In genomic region chr9:102784329-102785026, GRCm38 (mm10) we compare ENCODE assay signal across 8 mouse cellular contexts. TPM values are rescaled to one million over a fixed set of nuclear protein-coding genes. Genes with fewer than 3 reads are reported as not detected.
DNase-seq lines count a peak whose midpoint lies in the region; ATAC-seq and TF ChIP-seq lines count a peak whose summit lies in the region.

No protein-coding gene starts in this region.

- peak overlapping the region; percentile 35; the same call in 1 of the 2 replicates for H3K27ac ChIP-seq in embryonic fibroblast, embryonic 13.5 days (ENCODE audit: insufficient read depth, low read length)
- H3K27ac ChIP-seq in heart, embryonic 10.5 days, result peak overlapping the region; percentile 69; the same call in 1 of the 2 replicates
- no peak overlapping the region for H3K27ac ChIP-seq in kidney, embryonic 16.5 days (ENCODE audit: low read length)
- H3K27ac ChIP-seq in liver, embryonic 11.5 days (ENCODE audit: low read depth, low read length), result no peak overlapping the region
- no peak overlapping the region for H3K27ac ChIP-seq in stomach, embryonic 15.5 days

- H3K4me1 ChIP-seq in embryonic fibroblast, embryonic 13.5 days (ENCODE audit: control insufficient read depth, insufficient read depth, low read length), result peaks cover 12% of the 10 kb centered on the region
- peaks cover 24% of the 10 kb centered on the region for H3K4me1 ChIP-seq in heart, embryonic 10.5 days
- H3K4me1 ChIP-seq in kidney, embryonic 16.5 days (ENCODE audit: insufficient read depth, low read length), result peaks cover 31% of the 10 kb centered on the region
- no peaks in the 10 kb centered on the region; the same call in 1 of the 2 replicates for H3K4me1 ChIP-seq in liver, embryonic 11.5 days (replicated peaks; ENCODE audit: control insufficient read depth, insufficient read depth, low read length)
- H3K4me1 ChIP-seq in stomach, embryonic 15.5 days, result peaks cover 14% of the 10 kb centered on the region

- H3K4me3 ChIP-seq in embryonic fibroblast, embryonic 13.5 days (ENCODE audit: insufficient read depth, low read length), result no peak overlapping the region
- no peak overlapping the region for H3K4me3 ChIP-seq in heart, embryonic 10.5 days
- no peak overlapping the region for H3K4me3 ChIP-seq in kidney, embryonic 16.5 days (ENCODE audit: low read length)
- H3K4me3 ChIP-seq in liver, embryonic 11.5 days (ENCODE audit: low read depth, low read length), result no peak overlapping the region
- no peak overlapping the region for H3K4me3 ChIP-seq in stomach, embryonic 15.5 days (replicated peaks)

- H3K36me3 ChIP-seq in heart, embryonic 10.5 days, result no peaks in the 10 kb centered on the region
- no peaks in the 10 kb centered on the region for H3K36me3 ChIP-seq in kidney, embryonic 16.5 days (ENCODE audit: insufficient read depth, low read length)
- no peaks in the 10 kb centered on the region for H3K36me3 ChIP-seq in liver, embryonic 11.5 days (ENCODE audit: control insufficient read depth, insufficient read depth, low read length)
- H3K36me3 ChIP-seq in stomach, embryonic 15.5 days, result no peaks in the 10 kb centered on the region

- no peaks in the 10 kb centered on the region for H3K9me3 ChIP-seq in heart, embryonic 10.5 days
- H3K9me3 ChIP-seq in kidney, embryonic 16.5 days (ENCODE audit: low read length), result no peaks in the 10 kb centered on the region
- no peaks in the 10 kb centered on the region for H3K9me3 ChIP-seq in liver, embryonic 11.5 days (ENCODE audit: control insufficient read depth, low read length)
- no peaks in the 10 kb centered on the region for H3K9me3 ChIP-seq in stomach, embryonic 15.5 days

- H3K9ac ChIP-seq in kidney, embryonic 16.5 days (replicated peaks; ENCODE audit: low read length), result no peak overlapping the region
- no peak overlapping the region for H3K9ac ChIP-seq in liver, embryonic 11.5 days (ENCODE audit: low read depth, low read length)
- no peak overlapping the region for H3K9ac ChIP-seq in stomach, embryonic 15.5 days

- H3K4me2 ChIP-seq in kidney, embryonic 16.5 days (replicated peaks; ENCODE audit: low read depth, low read length), result 0 out of 2 replicates have a peak overlapping the region, but pooled peaks have one; percentile 19
- H3K4me2 ChIP-seq in liver, embryonic 11.5 days, result no peak overlapping the region
- no peak overlapping the region for H3K4me2 ChIP-seq in stomach, embryonic 15.5 days

- 6% methylated on average over 10 of the region's 10 CpGs for WGBS in heart, embryonic 10.5 days
- WGBS in kidney, embryonic 16.5 days, result 7% methylated on average over 10 of the region's 10 CpGs
- 12% methylated on average over 10 of the region's 10 CpGs for WGBS in liver, embryonic 11.5 days
- WGBS in stomach, embryonic 15.5 days, result 10% methylated on average over 10 of the region's 10 CpGs

- peak; percentile 54; the same call in 1 of the 2 replicates for TF ChIP-seq CTCF in embryonic fibroblast, embryonic 13.5 days (IDR thresholded peaks at IDR 0.05; ENCODE audit: borderline replicate concordance, insufficient read depth, low read length)

- peak; percentile 73; the same call in 1 of the 2 replicates for ATAC-seq in kidney, embryonic 16.5 days (ENCODE audit: low FRiP score, low TSS enrichment)
- ATAC-seq in liver, embryonic 11.5 days (replicated peaks; ENCODE audit: low FRiP score), result peak; percentile 35; the same call in 1 of the 2 replicates
- 0 out of 2 replicates have a peak, but pooled peaks have one; percentile 30 for ATAC-seq in stomach, embryonic 15.5 days (ENCODE audit: insufficient read depth, low FRiP score, low read depth)

- DNase-seq in CD4-positive, CD25-positive, alpha-beta regulatory T cell, adult 2 months (ENCODE audit: low read depth, low spot score), result peak; percentile 85
- peak; percentile 90 for DNase-seq in brain, adult 2 months (ENCODE audit: low read depth, low spot score)
- DNase-seq in heart, embryonic 10.5 days (ENCODE audit: low spot score), result peak; percentile 94
- DNase-seq in liver, embryonic 11.5 days (ENCODE audit: low spot score), result peak; percentile 83
- DNase-seq in neural tube, embryonic 10.5 days (ENCODE audit: extremely low spot score, low spot score), result peak; percentile 93

- no peaks in the 10 kb centered on the region for H3K27me3 ChIP-seq in heart, embryonic 10.5 days (ENCODE audit: insufficient read depth, poor library complexity, severe bottlenecking)
- H3K27me3 ChIP-seq in kidney, embryonic 16.5 days (ENCODE audit: insufficient read depth, low read length), result no peaks in the 10 kb centered on the region
- H3K27me3 ChIP-seq in liver, embryonic 11.5 days (replicated peaks; ENCODE audit: control insufficient read depth, insufficient read depth, low read length), result no peaks in the 10 kb centered on the region
- H3K27me3 ChIP-seq in stomach, embryonic 15.5 days (replicated peaks), result no peaks in the 10 kb centered on the region

- no peak for TF ChIP-seq POLR2A in embryonic fibroblast, embryonic 13.5 days (IDR thresholded peaks at IDR 0.05; ENCODE audit: low read depth, low read length)

RNA-seq across cellular contexts. Expression of gene Ryk, which starts 50.2 kb away (rescaled TPM):
- polyA plus RNA-seq in embryonic fibroblast, embryonic 13.5 days (2011; ENCODE audit: insufficient read length, low read depth, missing spikeins), result 198 and 217 TPM in 2 replicates
- polyA plus RNA-seq in heart, embryonic 10.5 days (2016; fragmentation: Nextera tagmentation; extraction: Ambion mirVana), result 11.6 and 15.7 TPM in 2 replicates
- polyA plus RNA-seq in kidney, embryonic 16.5 days (2015; fragmentation: Nextera tagmentation; extraction: Ambion mirVana), result 17.0 and 18.5 TPM in 2 replicates
- 15.7 and 16.2 TPM in 2 replicates for polyA plus RNA-seq in liver, embryonic 11.5 days (2014; fragmentation: Nextera tagmentation; extraction: Ambion mirVana)
- 23.1 and 29.6 TPM in 2 replicates for polyA plus RNA-seq in stomach, embryonic 15.5 days (2015; fragmentation: Nextera tagmentation; extraction: Ambion mirVana)

Comparison
In these comparisons a context has a peak if more than half of its experiments do, and no peak if none do; other contexts are left out.
1. H3K27ac ChIP-seq: peak in embryonic fibroblast, embryonic 13.5 days (single experiment) and heart, embryonic 10.5 days (single experiment); none in kidney, embryonic 16.5 days (single experiment), liver, embryonic 11.5 days (single experiment) and stomach, embryonic 15.5 days (single experiment).
2. Peak in every context shown above with its lines, with median percentiles within 50 percentile points of each other: DNase-seq and ATAC-seq.